Mouse (Mus musculus): ENCODE results near the gene Olfr1222. TPM values are rescaled to one million over a fixed set of nuclear protein-coding genes. Genes with fewer than 3 reads are reported as not detected.
"Not testable (repeated sequence)": the region's sequence is repeated elsewhere in the genome, so short reads cannot be mapped to it uniquely, and the experiment has no call there.

The Olfr1222 gene
- polyA plus RNA-seq (2016; fragmentation: Nextera tagmentation; extraction: Ambion mirVana) = not detected in 2 replicates

DNA sequence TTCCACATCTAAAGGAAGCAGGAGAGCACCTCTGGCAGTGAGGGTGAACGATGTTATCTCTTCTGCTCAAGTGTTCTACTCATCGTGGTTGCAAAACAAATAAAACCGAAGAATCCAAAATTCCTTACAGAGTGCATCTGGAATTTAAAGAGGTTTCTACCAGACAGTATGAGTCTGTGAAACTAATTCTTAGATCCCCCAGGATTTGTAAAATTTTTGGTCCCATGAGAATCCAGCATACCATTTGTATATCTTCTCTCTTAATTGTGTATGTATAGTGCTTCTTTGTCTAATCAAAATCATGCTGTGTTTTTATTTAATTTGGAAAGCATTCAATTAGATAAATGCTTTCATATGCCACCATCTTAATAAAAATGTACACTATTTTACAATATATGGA lies at the start of gene Olfr1222:
Olfr1222 (minus strand) TSS at position 101 of the 400 bp plus-strand sequence.
- Histone ChIP-seq H3K4me1 (no peaks in the 10 kb centered on the region), H3K9ac (no peak within 1 kb of the TSS), H3K36me3 (no peaks in the 10 kb centered on the region), H3K27ac (no peak within 1 kb of the TSS), H3K9me3 (no peaks in the 10 kb centered on the region), H3K27me3 (replicated peaks) (no peaks in the 10 kb centered on the region), H3K4me2 (replicated peaks) (no peak within 1 kb of the TSS), H3K4me3 (no peak within 1 kb of the TSS)
- WGBS = 87% methylated on average over 3 of the region's 3 CpGs
- ATAC-seq (ENCODE audit: low FRiP score, low read depth) = no peak

DNA sequence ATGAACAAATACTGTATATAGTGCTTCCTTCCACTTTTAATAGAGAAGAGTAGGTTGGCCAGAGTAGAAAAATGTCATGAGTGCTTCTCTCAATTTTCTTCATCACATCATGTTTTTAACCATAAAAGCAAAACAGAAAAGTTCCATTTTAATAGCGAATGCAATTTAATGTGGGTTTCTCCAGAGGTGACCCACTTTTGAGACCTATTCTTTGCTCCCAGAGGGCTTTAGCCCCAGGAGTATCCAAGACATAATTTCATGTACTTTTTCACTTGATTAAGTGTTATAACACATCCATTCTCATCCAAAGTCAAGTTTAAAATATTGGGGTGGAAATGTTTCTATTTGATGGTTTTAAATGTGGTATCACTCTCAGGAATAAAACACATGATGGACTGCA lies 41.7 kb upstream of the Olfr1222 start, which contains the start of gene Olfr1225:
Olfr1225 (minus strand) TSS at position 101 of the 400 bp plus-strand sequence.
- H3K36me3 ChIP-seq = no peaks in the 10 kb centered on the region
- no peak for ATAC-seq (ENCODE audit: low FRiP score, low read depth)
- H3K27ac ChIP-seq = no peak within 1 kb of the TSS
- H3K4me1 ChIP-seq = no peaks in the 10 kb centered on the region
- no peaks in the 10 kb centered on the region for H3K9me3 ChIP-seq
- 90% methylated on average over 1 of the region's 1 CpGs for WGBS
- no peak within 1 kb of the TSS for H3K4me2 ChIP-seq (replicated peaks)
- no peaks in the 10 kb centered on the region for H3K27me3 ChIP-seq (replicated peaks)
- H3K4me3 ChIP-seq = no peak within 1 kb of the TSS
- no peak within 1 kb of the TSS for H3K9ac ChIP-seq

- H3K4me1 ChIP-seq; H3K36me3 ChIP-seq; H3K27me3 ChIP-seq (replicated peaks); H3K27ac ChIP-seq; ATAC-seq (ENCODE audit: low FRiP score, low read depth); H3K9ac ChIP-seq; H3K4me2 ChIP-seq (replicated peaks); H3K9me3 ChIP-seq; H3K4me3 ChIP-seq: not testable (repeated sequence)
- WGBS = 93% methylated on average over 4 of the region's 4 CpGs
These were observed 31.9 kb upstream of the Olfr1222 start for GRCm38 (mm10) chr2:89164711-89165110.

GRCm38 (mm10) chr2:89163991-89164390 lies 31.1 kb upstream of the Olfr1222 start, which contains the start of gene Olfr1224-ps1:
Gene Olfr1224-ps1, minus strand, starts transcription at chr2:89164091.
- not testable (repeated sequence) for ATAC-seq (ENCODE audit: low FRiP score, low read depth); H3K27me3 ChIP-seq (replicated peaks); H3K9me3 ChIP-seq; H3K4me2 ChIP-seq (replicated peaks); H3K9ac ChIP-seq; H3K4me1 ChIP-seq; H3K36me3 ChIP-seq; H3K27ac ChIP-seq; H3K4me3 ChIP-seq
- WGBS = 92% methylated on average over 8 of the region's 8 CpGs

DNA sequence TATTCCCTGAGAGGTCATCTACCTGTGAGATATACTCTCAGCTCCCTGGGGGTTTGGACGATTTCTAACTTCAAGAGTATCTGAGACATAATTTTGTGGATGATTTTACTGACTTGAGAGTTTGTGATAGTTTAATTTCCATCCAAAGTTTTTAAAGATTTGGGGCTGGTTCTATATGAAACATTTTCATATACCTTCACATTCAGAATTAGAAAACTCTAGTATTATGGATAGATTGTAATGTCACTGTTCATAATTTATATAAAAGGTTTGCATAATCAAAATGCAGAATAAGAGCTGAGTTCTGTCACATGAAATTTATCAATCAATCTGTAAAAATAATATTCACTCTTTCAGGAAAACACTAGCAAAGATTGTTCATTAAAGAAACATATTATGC lies 18.6 kb upstream of the Olfr1222 start, which contains the start of gene Olfr1223:
Olfr1223 (minus strand) TSS at position 101 of the 400 bp plus-strand sequence.
- no peak for ATAC-seq (ENCODE audit: low FRiP score, low read depth)
- no peaks in the 10 kb centered on the region for H3K36me3 ChIP-seq
- no peak within 1 kb of the TSS for H3K4me2 ChIP-seq (replicated peaks)
- no peak within 1 kb of the TSS for H3K4me3 ChIP-seq
- H3K27me3 ChIP-seq (replicated peaks) = no peaks in the 10 kb centered on the region
- WGBS = 86% methylated on average over 1 of the region's 1 CpGs
- no peak within 1 kb of the TSS for H3K9ac ChIP-seq
- no peaks in the 10 kb centered on the region for H3K9me3 ChIP-seq
- H3K4me1 ChIP-seq = no peaks in the 10 kb centered on the region
- H3K27ac ChIP-seq = no peak within 1 kb of the TSS

- H3K9ac ChIP-seq = no peak within 1 kb of the TSS
- ATAC-seq (ENCODE audit: low FRiP score, low read depth) = no peak
- WGBS = 91% methylated on average over 2 of the region's 2 CpGs
These were observed 15.7 kb downstream of the Olfr1222 start, which contains the start of gene Olfr1221 for GRCm38 (mm10) chr2:89117183-89117582. Gene Olfr1221, minus strand, starts transcription at chr2:89117283.

DNA sequence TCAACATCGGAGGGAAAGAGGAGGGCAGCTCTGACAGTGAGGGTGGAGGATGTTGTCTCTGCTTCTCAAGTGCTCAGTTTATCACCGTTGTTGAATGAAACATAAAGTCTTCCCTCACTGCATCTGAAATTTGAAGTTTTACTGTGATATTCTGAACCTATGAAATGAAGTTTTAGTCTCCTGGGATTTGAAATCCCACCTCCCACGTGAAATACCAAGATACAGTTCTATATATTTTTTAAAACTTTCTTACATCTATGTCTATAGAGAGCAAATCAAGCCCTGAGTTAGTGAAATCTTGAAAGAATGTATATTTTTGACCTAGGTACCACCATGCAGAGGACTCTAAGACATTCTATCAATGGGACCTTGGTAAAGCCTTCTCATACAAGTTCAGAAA lies 26.1 kb downstream of the Olfr1222 start, which contains the start of gene Olfr1220:
Olfr1220 (minus strand) TSS at position 101 of the 400 bp plus-strand sequence.
- Histone ChIP-seq H3K9ac (no peak within 1 kb of the TSS), H3K36me3 (no peaks in the 10 kb centered on the region), H3K4me3 (no peak within 1 kb of the TSS), H3K27ac (no peak within 1 kb of the TSS), H3K4me1 (no peaks in the 10 kb centered on the region), H3K9me3 (no peaks in the 10 kb centered on the region), H3K27me3 (replicated peaks) (no peaks in the 10 kb centered on the region), H3K4me2 (replicated peaks) (no peak within 1 kb of the TSS)
- no peak for ATAC-seq (ENCODE audit: low FRiP score, low read depth)
- WGBS = 77% methylated on average over 3 of the region's 3 CpGs

More at GRCm38 (mm10) chr2:89117183-89117582, 15.7 kb downstream of the Olfr1222 start, which contains the start of gene Olfr1221:
- no peak within 1 kb of the TSS for H3K27ac ChIP-seq
- no peaks in the 10 kb centered on the region for H3K27me3 ChIP-seq (replicated peaks)
- H3K9me3 ChIP-seq = no peaks in the 10 kb centered on the region
- H3K4me3 ChIP-seq = no peak within 1 kb of the TSS
- no peak within 1 kb of the TSS for H3K4me2 ChIP-seq (replicated peaks)
- no peaks in the 10 kb centered on the region for H3K36me3 ChIP-seq
- H3K4me1 ChIP-seq = no peaks in the 10 kb centered on the region

DNA sequence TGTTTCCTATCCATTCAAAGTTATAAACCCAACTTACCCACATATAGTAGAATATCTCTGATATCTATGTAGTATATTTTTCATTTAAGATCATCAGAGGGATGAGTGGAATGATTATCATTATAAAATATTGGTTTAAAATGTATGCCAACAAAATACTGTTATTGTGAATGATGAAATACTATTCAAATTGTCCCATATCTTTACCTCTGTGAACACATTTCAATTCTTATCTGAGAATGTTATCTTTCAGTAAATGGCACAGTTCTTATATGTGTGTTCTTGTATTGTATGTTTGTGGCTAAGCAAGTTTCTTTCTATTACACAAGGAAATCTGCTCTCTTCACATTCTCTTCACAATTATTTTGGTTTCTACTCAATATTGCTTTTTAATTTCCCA lies 27.2 kb downstream of the Olfr1222 start:
- Histone ChIP-seq H3K4me1 (no peaks in the 10 kb centered on the region), H3K36me3 (no peaks in the 10 kb centered on the region), H3K27ac (no peak overlapping the region), H3K4me3 (no peak overlapping the region), H3K9me3 (no peaks in the 10 kb centered on the region), H3K9ac (no peak overlapping the region), H3K4me2 (replicated peaks) (no peak overlapping the region), H3K27me3 (replicated peaks) (no peaks in the 10 kb centered on the region)
- ATAC-seq (ENCODE audit: low FRiP score, low read depth) = no peak

- Histone ChIP-seq H3K4me3 (no peak overlapping the region), H3K36me3 (no peaks in the 10 kb centered on the region), H3K4me1 (no peaks in the 10 kb centered on the region), H3K4me2 (replicated peaks) (no peak overlapping the region), H3K9me3 (no peaks in the 10 kb centered on the region), H3K27ac (no peak overlapping the region), H3K9ac (no peak overlapping the region), H3K27me3 (replicated peaks) (no peaks in the 10 kb centered on the region)
- WGBS = 100% methylated on average over 1 of the region's 1 CpGs
- ATAC-seq (ENCODE audit: low FRiP score, low read depth) = no peak
These were observed 39.0 kb downstream of the Olfr1222 start for GRCm38 (mm10) chr2:89093848-89094247.

DNA sequence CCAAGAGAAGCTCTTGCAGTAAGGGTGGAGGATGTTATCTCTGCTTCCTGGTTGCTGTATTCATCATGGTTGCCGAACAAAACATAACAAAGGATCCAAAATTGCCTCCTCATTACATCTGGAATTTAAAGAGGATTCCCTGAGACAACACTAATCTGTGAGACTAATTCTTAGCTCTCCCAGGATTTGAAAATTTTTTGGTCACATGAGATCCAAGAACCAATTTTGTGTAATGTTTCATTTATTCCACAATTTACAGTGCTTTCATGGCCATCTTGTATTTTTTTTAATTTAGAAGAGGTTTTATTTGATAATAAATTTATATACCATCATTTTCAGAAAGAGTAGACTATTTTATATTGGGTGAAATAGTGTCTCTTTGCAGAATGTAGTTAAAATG lies 49.4 kb downstream of the Olfr1222 start, which contains the start of gene Olfr1219:
Olfr1219 (minus strand) TSS at position 101 of the 400 bp plus-strand sequence.
- no peaks in the 10 kb centered on the region for H3K36me3 ChIP-seq
- H3K4me2 ChIP-seq (replicated peaks) = no peak within 1 kb of the TSS
- no peaks in the 10 kb centered on the region for H3K27me3 ChIP-seq (replicated peaks)
- WGBS = 77% methylated on average over 1 of the region's 1 CpGs
- no peak within 1 kb of the TSS for H3K9ac ChIP-seq
- H3K4me1 ChIP-seq = no peaks in the 10 kb centered on the region
- no peaks in the 10 kb centered on the region for H3K9me3 ChIP-seq
- no peak within 1 kb of the TSS for H3K4me3 ChIP-seq
- ATAC-seq (ENCODE audit: low FRiP score, low read depth) = no peak
- no peak within 1 kb of the TSS for H3K27ac ChIP-seq

GRCm38 (mm10) chr2:89081487-89081886 lies 51.4 kb downstream of the Olfr1222 start:
- H3K9me3 ChIP-seq = no peaks in the 10 kb centered on the region
- no peak for ATAC-seq (ENCODE audit: low FRiP score, low read depth)
- no peak overlapping the region for H3K27ac ChIP-seq
- H3K9ac ChIP-seq = no peak overlapping the region
- H3K27me3 ChIP-seq (replicated peaks) = no peaks in the 10 kb centered on the region
- no peak overlapping the region for H3K4me3 ChIP-seq
- H3K4me2 ChIP-seq (replicated peaks) = no peak overlapping the region
- no peaks in the 10 kb centered on the region for H3K4me1 ChIP-seq
- H3K36me3 ChIP-seq = no peaks in the 10 kb centered on the region

Data from neural tube, embryonic 12.5 days (tissue).